Mouse (Mus musculus): ENCODE data around the gene Mrgpre. TPM values are rescaled to one million over a fixed set of nuclear protein-coding genes. Genes with fewer than 3 reads are reported as not detected.
A peak's percentile ranks its signal among the peaks of the same experiment; 100 is the strongest.

The Mrgpre gene
- polyA plus RNA-seq, 1 experiment, result not detected

DNA sequence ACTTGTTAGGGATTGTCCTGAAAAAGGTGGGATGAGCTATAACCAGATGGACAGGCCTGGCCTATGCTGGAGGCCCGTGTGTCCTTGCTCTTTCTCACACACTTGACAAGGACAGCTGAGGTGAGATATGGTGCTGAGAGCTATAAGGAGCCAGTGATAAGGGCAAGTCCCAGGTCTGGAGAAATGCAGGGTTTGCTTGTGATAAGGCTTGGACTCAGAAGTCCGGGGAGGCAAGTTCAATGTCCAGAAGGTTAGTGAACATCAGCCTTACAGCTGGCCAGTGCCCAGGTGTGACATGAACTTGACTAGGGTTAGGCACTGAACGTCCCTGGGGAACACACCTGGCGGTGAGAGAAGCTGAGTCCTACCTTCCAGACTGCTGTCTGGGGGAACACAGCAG lies 32.2 kb downstream of the Mrgpre start:
- H3K4me1 ChIP-seq (ENCODE audit: control insufficient read depth, insufficient read depth, low read length), result peaks cover 11% of the 10 kb centered on the region
- 81% methylated on average over 4 of the region's 4 CpGs for WGBS
- no peak overlapping the region for H3K4me3 ChIP-seq (ENCODE audit: insufficient read depth, low read depth, low read length)
- H3K27ac ChIP-seq (ENCODE audit: insufficient read depth, low read depth, low read length), result no peak overlapping the region
- no peak for TF ChIP-seq POLR2A (IDR thresholded peaks at IDR 0.05; ENCODE audit: insufficient read depth, low read depth, low read length)
- no peak for TF ChIP-seq CTCF (IDR thresholded peaks at IDR 0.05; ENCODE audit: insufficient read depth, low read depth, low read length)

DNA sequence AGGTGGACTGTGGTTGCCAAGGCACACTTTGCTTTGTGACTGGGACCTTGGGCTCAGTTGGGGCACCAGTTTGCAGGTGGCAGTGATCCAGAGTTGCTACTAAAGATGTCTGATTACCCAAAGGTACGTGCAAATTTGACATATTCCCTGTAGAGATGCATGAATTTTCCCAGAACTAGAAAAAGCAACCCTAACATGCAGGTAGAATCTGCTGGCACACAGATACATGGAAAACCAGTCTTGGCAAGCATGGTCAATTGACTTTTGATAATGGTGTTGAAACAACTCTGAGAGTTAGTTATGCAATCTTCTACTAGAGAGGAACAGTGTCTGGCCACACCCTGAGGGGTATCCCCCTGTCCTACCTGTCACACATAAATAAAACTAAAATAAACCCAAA lies 32.9 kb downstream of the Mrgpre start:
- no peak overlapping the region for H3K4me3 ChIP-seq (ENCODE audit: insufficient read depth, low read depth, low read length)
- peaks cover 5% of the 10 kb centered on the region for H3K4me1 ChIP-seq (ENCODE audit: control insufficient read depth, insufficient read depth, low read length)
- TF ChIP-seq CTCF (IDR thresholded peaks at IDR 0.05; ENCODE audit: insufficient read depth, low read depth, low read length) (no peak), POLR2A (IDR thresholded peaks at IDR 0.05; ENCODE audit: insufficient read depth, low read depth, low read length) (no peak)
- WGBS, result 82% methylated on average over 1 of the region's 1 CpGs
- H3K27ac ChIP-seq (ENCODE audit: insufficient read depth, low read depth, low read length), result no peak overlapping the region

DNA sequence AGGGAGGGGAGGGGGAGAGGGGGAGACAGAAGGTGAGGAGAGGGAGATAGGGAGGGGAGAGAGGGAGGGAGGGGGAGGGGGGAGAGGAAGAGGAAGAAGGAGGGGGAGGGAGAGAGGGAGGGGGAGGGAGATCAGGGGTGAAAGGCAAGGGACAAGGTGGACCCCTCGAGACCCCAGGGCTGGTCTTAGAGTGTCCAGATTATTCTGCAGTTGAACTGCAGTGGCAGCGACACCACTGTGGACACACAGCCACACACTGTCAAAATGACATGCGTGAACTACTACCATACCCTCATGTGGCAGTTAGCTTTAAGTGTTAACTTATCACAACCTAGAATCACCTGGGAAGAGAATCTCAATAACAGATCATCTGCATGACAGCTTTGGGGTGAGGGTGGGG lies 35.3 kb downstream of the Mrgpre start:
- Histone ChIP-seq H3K4me1 (ENCODE audit: control insufficient read depth, insufficient read depth, low read length) (peaks cover 4% of the 10 kb centered on the region; the same call in 1 of the 2 replicates), H3K27ac (ENCODE audit: insufficient read depth, low read depth, low read length) (no peak overlapping the region), H3K4me3 (ENCODE audit: insufficient read depth, low read depth, low read length) (no peak overlapping the region)
- WGBS, result 56% methylated on average over 3 of the region's 3 CpGs
- TF ChIP-seq CTCF (IDR thresholded peaks at IDR 0.05; ENCODE audit: insufficient read depth, low read depth, low read length) (no peak), POLR2A (IDR thresholded peaks at IDR 0.05; ENCODE audit: insufficient read depth, low read depth, low read length) (no peak)

DNA sequence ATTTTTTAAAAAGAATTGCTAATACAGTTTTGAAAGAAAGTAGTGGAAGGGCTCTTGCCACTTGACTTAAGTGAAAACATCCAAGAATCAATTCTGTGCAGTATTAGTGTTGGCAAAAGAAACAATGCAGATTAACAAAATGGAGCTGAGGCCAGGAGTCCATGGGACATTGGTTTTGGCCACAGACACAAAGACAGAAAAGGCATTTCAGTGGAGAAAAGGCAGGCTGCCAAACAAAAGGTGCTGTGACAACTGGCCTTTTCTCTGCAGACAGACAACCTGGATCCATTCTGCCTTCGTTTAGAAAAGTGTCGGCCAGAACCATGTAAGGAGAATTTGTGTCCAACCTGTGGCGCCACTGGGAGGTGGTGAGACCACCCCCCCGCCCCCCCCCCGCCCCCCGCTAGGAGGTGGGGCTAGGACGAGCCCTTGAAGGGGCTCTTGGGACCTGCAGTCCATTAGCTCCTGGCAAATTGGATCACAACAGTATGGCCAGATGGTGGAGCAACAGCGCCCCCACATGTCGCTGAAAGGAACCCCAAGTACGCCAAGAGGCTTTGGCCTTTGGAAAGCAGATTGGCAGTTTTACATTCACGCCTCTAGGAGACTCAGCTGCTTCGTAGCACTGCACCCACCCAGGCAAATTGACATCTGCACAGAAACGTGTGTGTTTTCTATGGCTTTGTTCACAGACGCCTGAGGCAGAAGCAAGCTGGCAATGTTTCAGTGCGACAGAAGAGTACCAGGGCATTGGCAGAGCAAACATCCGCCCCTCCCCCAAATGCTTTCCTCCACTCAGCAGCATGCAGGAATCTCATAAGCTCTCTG lies 36.0 kb downstream of the Mrgpre start:
- peak; percentile 73 for TF ChIP-seq CTCF (IDR thresholded peaks at IDR 0.05; ENCODE audit: insufficient read depth, low read depth, low read length)
- no peak for TF ChIP-seq POLR2A (IDR thresholded peaks at IDR 0.05; ENCODE audit: insufficient read depth, low read depth, low read length)
- Histone ChIP-seq H3K4me1 (ENCODE audit: control insufficient read depth, insufficient read depth, low read length) (peaks cover 4% of the 10 kb centered on the region; the same call in 1 of the 2 replicates), H3K4me3 (ENCODE audit: insufficient read depth, low read depth, low read length) (peak overlapping the region; percentile 9; the same call in 1 of the 2 replicates), H3K27ac (ENCODE audit: insufficient read depth, low read depth, low read length) (no peak overlapping the region)
- WGBS, result 3% methylated on average over 16 of the region's 16 CpGs

DNA sequence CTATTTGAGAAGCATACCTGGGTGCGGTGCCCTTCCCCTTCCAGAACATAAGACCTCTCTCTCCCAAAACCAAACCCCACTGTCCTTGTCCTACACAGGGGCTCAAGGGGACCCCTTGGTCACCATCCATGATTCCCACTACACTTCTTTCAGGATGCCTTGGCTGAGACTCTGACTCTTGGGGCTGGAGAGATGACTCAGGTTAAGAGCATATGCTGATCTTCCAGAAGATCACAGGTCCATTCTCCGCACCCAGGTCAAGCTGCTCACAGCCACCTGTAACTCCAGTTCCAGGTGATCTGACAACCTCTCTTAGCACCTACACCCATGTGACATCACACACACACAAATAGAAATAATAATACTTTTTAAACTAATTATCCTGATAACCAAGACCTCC lies 43.6 kb downstream of the Mrgpre start:
- WGBS, result 30% methylated on average over 2 of the region's 2 CpGs
- no peak overlapping the region for H3K27ac ChIP-seq (ENCODE audit: insufficient read depth, low read depth, low read length)
- H3K4me3 ChIP-seq (ENCODE audit: insufficient read depth, low read depth, low read length), result peak overlapping the region; percentile 78
- TF ChIP-seq POLR2A (IDR thresholded peaks at IDR 0.05; ENCODE audit: insufficient read depth, low read depth, low read length) (no peak), CTCF (IDR thresholded peaks at IDR 0.05; ENCODE audit: insufficient read depth, low read depth, low read length) (no peak)
- peaks cover 17% of the 10 kb centered on the region for H3K4me1 ChIP-seq (ENCODE audit: control insufficient read depth, insufficient read depth, low read length)

DNA sequence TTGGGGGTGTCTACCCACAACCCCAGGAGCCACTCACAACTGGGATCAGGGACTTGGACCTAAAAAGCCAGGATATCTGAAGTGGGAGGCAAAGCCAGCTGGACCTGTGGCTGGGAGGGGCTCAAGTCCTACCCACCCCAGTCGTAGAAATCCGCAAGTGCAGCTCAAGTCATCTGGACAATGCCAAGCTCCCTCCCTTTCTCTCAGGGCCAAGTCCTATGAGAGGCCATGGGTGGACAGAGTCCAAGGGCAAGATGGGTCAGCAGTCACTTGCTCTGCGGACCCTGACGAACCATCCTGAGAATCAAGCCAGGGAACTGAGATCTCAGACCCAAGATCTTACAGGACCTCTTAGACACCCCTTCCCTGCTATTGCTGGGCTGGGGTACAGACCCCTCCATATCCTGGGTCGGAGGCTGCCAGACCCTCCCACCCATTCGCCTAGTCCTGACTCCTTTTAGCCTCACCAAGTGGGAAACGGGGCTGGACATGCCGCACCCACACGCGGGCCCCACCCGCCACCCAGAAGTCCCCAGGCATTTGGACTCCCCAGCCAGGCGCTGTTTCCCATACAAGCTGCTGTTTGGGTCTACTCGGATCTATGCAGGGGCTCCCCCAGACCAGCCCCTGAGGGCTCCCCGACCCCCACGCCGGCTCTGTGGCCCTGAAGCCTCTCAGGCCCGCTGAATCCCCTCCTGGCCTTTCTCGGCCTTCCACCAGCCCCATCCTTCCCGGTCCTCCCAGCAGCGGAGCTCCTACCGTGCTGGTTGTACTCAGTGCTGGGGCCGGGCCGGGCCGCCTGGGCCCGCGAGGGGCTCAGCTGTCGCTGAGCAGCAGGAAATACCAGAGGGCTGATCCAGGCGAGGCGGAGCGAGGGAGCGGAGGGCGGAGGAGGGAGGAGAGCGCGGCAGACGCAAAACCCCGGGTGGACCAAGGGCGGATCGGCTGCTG lies 44.5 kb downstream of the Mrgpre start:
- TF ChIP-seq CTCF (IDR thresholded peaks at IDR 0.05; ENCODE audit: insufficient read depth, low read depth, low read length) (no peak), POLR2A (IDR thresholded peaks at IDR 0.05; ENCODE audit: insufficient read depth, low read depth, low read length) (peak; percentile 80)
- Histone ChIP-seq H3K4me3 (ENCODE audit: insufficient read depth, low read depth, low read length) (peak overlapping the region; percentile 78), H3K4me1 (ENCODE audit: control insufficient read depth, insufficient read depth, low read length) (peaks cover 17% of the 10 kb centered on the region), H3K27ac (ENCODE audit: insufficient read depth, low read depth, low read length) (no peak overlapping the region)
- 3% methylated on average over 38 of the region's 38 CpGs for WGBS

DNA sequence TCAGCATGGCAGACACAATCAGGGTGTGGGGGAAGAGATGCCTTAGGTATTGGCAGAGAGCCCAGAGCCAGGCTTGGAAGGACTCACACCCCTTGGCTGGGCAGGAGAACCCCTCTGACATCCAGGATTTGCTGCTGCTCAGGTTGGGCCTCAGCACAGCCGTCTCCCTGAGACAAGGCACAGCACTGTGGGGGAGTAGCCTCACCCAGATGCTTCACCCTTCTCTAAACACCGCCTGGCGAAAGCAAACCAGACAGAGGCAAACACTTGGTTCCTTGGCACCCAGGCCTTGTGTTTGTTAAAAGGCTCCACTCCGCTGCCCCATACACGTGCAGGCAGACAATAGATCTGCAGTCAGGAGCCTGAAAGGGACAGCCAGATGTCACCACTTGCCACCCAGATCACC lies 45.7 kb downstream of the Mrgpre start:
- Histone ChIP-seq H3K4me1 (ENCODE audit: control insufficient read depth, insufficient read depth, low read length) (peaks cover 22% of the 10 kb centered on the region), H3K4me3 (ENCODE audit: insufficient read depth, low read depth, low read length) (peak overlapping the region; percentile 78), H3K27ac (ENCODE audit: insufficient read depth, low read depth, low read length) (peak overlapping the region; percentile 28; the same call in 1 of the 2 replicates)
- 22% methylated on average over 5 of the region's 5 CpGs for WGBS
- TF ChIP-seq POLR2A (IDR thresholded peaks at IDR 0.05; ENCODE audit: insufficient read depth, low read depth, low read length), result no peak
- TF ChIP-seq CTCF (IDR thresholded peaks at IDR 0.05; ENCODE audit: insufficient read depth, low read depth, low read length), result no peak

DNA sequence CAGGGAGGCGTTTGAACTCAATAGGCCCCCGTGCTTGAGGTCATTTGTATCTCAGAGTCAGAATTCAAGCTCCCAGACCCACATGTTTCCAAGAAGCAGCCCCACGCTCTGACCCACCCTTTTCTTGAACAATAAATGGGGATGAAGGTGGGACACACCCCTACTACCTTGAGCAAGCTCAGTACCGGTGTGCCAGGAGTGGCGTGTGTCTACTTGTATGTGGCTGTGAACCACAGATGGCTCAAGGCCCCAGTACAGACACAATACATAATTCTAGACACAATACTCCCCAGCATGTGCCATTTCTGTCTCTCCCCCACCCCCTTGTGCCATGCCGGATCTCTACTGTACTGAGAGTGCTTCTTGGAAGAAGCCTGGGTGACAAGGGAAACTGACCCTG lies 46.1 kb downstream of the Mrgpre start:
- no peak for TF ChIP-seq CTCF (IDR thresholded peaks at IDR 0.05; ENCODE audit: insufficient read depth, low read depth, low read length)
- TF ChIP-seq POLR2A (IDR thresholded peaks at IDR 0.05; ENCODE audit: insufficient read depth, low read depth, low read length), result no peak
- Histone ChIP-seq H3K4me1 (ENCODE audit: control insufficient read depth, insufficient read depth, low read length) (peaks cover 26% of the 10 kb centered on the region), H3K27ac (ENCODE audit: insufficient read depth, low read depth, low read length) (peak overlapping the region; percentile 28; the same call in 1 of the 2 replicates), H3K4me3 (ENCODE audit: insufficient read depth, low read depth, low read length) (peak overlapping the region; percentile 78)
- 77% methylated on average over 6 of the region's 6 CpGs for WGBS

Data from olfactory bulb, adult 2 months (tissue).